Mouse (Mus musculus) testis, postnatal 10 days (tissue): ENCODE measurements at regions not wholly inside any gene's neighbourhood (a gene's known extent, or its start where the extent isn't known, plus 50 kb on each side); places are given as distances from the start of the nearest gene placed in this dataset.

Source experiments
- DNase-seq: peaks from one replicate; pipeline ENCODE4 v3.0.0; 2021; ENCODE audit warnings: low spot score

GRCm38 (mm10) chr9:98091105-98091504 lies 58.1 kb upstream of the Clstn2 start:
- DNase-seq, result no peak

GRCm38 (mm10) chr9:98095064-98095790 lies 62.2 kb upstream of the Clstn2 start:
- no peak for DNase-seq

- peak; percentile 44 for DNase-seq
Observed at GRCm38 (mm10) chr9:98123390-98123789, 90.4 kb upstream of the Clstn2 start.

- DNase-seq, result no peak
Observed at GRCm38 (mm10) chr9:98129596-98129995, 96.6 kb upstream of the Clstn2 start.

GRCm38 (mm10) chr9:98130849-98131248 lies 97.9 kb upstream of the Clstn2 start:
- no peak for DNase-seq

- DNase-seq, result no peak
Observed at GRCm38 (mm10) chr9:98140546-98140945, 107.6 kb upstream of the Clstn2 start.

GRCm38 (mm10) chr9:98142121-98142520 lies 109.1 kb upstream of the Clstn2 start:
- DNase-seq, result no peak

- no peak for DNase-seq
Observed at GRCm38 (mm10) chr9:98146901-98147300, 113.9 kb upstream of the Clstn2 start.

- DNase-seq, result no peak
Observed at GRCm38 (mm10) chr9:98158421-98158820, 125.4 kb upstream of the Clstn2 start.

- no peak for DNase-seq
Observed at GRCm38 (mm10) chr9:98164489-98164888, 122.7 kb upstream of the Nmnat3 start.

GRCm38 (mm10) chr9:98174056-98174455 lies 113.2 kb upstream of the Nmnat3 start:
- DNase-seq, result no peak

- peak; percentile 16 for DNase-seq
Observed at GRCm38 (mm10) chr9:98176701-98177380, 110.4 kb upstream of the Nmnat3 start.

- DNase-seq, result peak; percentile 30
Observed at GRCm38 (mm10) chr9:98180766-98181165, 106.5 kb upstream of the Nmnat3 start.

- DNase-seq, result peak; percentile 25
Observed at GRCm38 (mm10) chr9:98186757-98187300, 100.4 kb upstream of the Nmnat3 start.

- DNase-seq, result no peak
Observed at GRCm38 (mm10) chr9:98194356-98194755, 92.9 kb upstream of the Nmnat3 start.

GRCm38 (mm10) chr9:98218824-98219223 lies 68.4 kb upstream of the Nmnat3 start:
- DNase-seq, result no peak

GRCm38 (mm10) chr9:98220367-98220766 lies 66.9 kb upstream of the Nmnat3 start:
- DNase-seq, result no peak

- DNase-seq, result no peak
Observed at GRCm38 (mm10) chr9:98221766-98222165, 65.5 kb upstream of the Nmnat3 start.

GRCm38 (mm10) chr9:98228226-98228625 lies 59.0 kb upstream of the Nmnat3 start:
- no peak for DNase-seq

- no peak for DNase-seq
Observed at GRCm38 (mm10) chr9:98228907-98229306, 58.3 kb upstream of the Nmnat3 start.

- peak; percentile 47 for DNase-seq
Observed at GRCm38 (mm10) chr9:98234731-98235130, 52.5 kb upstream of the Nmnat3 start.
